Mouse (Mus musculus): ENCODE measurements around the gene Baz2b. TPM values are rescaled to one million over a fixed set of nuclear protein-coding genes. Genes with fewer than 3 reads are reported as not detected.
"Not testable (repeated sequence)": the region's sequence is repeated elsewhere in the genome, so short reads cannot be mapped to it uniquely, and the experiment has no call there.

Baz2b gene
- polyA plus RNA-seq, 1 experiment from 2014 or later = 71.0 TPM

GRCm38 (mm10) chr2:59851885-59852284, 357.8 kb downstream of the Baz2b start:
- not testable (repeated sequence) for H3K36me3 ChIP-seq (ENCODE audit: control insufficient read depth, insufficient read depth, low read length); H3K4me1 ChIP-seq (ENCODE audit: control insufficient read depth, insufficient read depth, low read length); H3K27me3 ChIP-seq (ENCODE audit: control insufficient read depth, insufficient read depth, low read length); ATAC-seq (ENCODE audit: insufficient read depth, low FRiP score, low TSS enrichment); DNase-seq (ENCODE audit: low spot score); H3K4me3 ChIP-seq (ENCODE audit: low read depth, low read length); H3K9me3 ChIP-seq (ENCODE audit: control insufficient read depth, low read length); H3K27ac ChIP-seq (ENCODE audit: low read depth, low read length); H3K9ac ChIP-seq (ENCODE audit: low read length); H3K4me2 ChIP-seq (ENCODE audit: low read depth)
- 93% methylated on average over 3 of the region's 5 CpGs for WGBS

Other genes with a start within 250 kb of the Baz2b start
- gene March7, start within 50 bp of the Baz2b start, polyA plus RNA-seq (2014; fragmentation: Nextera tagmentation; extraction: Ambion mirVana) = 68.7 and 74.6 TPM in 2 replicates
- gene Cd302, start 74.6 kb upstream of the Baz2b start, polyA plus RNA-seq (2014; fragmentation: Nextera tagmentation; extraction: Ambion mirVana) = 15.2 and 16.9 TPM in 2 replicates
- gene Ly75, start 173.5 kb upstream of the Baz2b start, polyA plus RNA-seq (2014; fragmentation: Nextera tagmentation; extraction: Ambion mirVana) = 2.1 and 2.6 TPM in 2 replicates

Data from neural tube, embryonic 11.5 days (tissue).